Mouse (Mus musculus) kidney, postnatal 25 days (tissue): Measurements from ENCODE around the gene Abtb2.
"Not testable (repeated sequence)": the region's sequence is repeated elsewhere in the genome, so short reads cannot be mapped to it uniquely, and the experiment has no call there.

Source experiments
- DNase-seq, 2 experiments: peaks; one replicate each; pipeline ENCODE4 v3.0.0; 2021; ENCODE audit warnings: mixed read lengths in 2 of 2

The Abtb2 gene

GRCm38 (mm10) chr2:103565732-103566422 lies at the start of gene Abtb2:
TSS of gene Abtb2 (plus strand) at chr2:103566310.
- DNase-seq = peak; percentile 96 to 97

- DNase-seq = no peak
Measured at GRCm38 (mm10) chr2:103516472-103516871, 49.6 kb upstream of the Abtb2 start.

GRCm38 (mm10) chr2:103525596-103525995 lies 40.5 kb upstream of the Abtb2 start:
- no peak for DNase-seq

- peak; percentile 85 to 92 for DNase-seq
Measured at GRCm38 (mm10) chr2:103547132-103547531, 19.0 kb upstream of the Abtb2 start.

GRCm38 (mm10) chr2:103550301-103550700 lies 15.8 kb upstream of the Abtb2 start:
- DNase-seq = not testable (repeated sequence)

GRCm38 (mm10) chr2:103554041-103554440 lies 12.1 kb upstream of the Abtb2 start:
- DNase-seq = no peak

GRCm38 (mm10) chr2:103556125-103556877 lies 9.8 kb upstream of the Abtb2 start:
- DNase-seq = peak; percentile 58 to 70

GRCm38 (mm10) chr2:103560955-103561354 lies 5.2 kb upstream of the Abtb2 start:
- no peak for DNase-seq

GRCm38 (mm10) chr2:103564427-103565023 lies 1.6 kb upstream of the Abtb2 start:
- DNase-seq = no peak

- peak; percentile 26 to 54 for DNase-seq
Measured at GRCm38 (mm10) chr2:103565171-103565591, 929 bp upstream of the Abtb2 start.

GRCm38 (mm10) chr2:103566423-103566712 lies 258 bp downstream of the Abtb2 start:
- no peak for DNase-seq

GRCm38 (mm10) chr2:103566713-103567521 lies 807 bp downstream of the Abtb2 start:
- DNase-seq = peak; percentile 72 to 85

- peak in 1 of 2 experiments; percentile 42 for DNase-seq
Measured at GRCm38 (mm10) chr2:103568161-103568560, 2.1 kb downstream of the Abtb2 start.

- DNase-seq = no peak
Measured at GRCm38 (mm10) chr2:103569716-103570115, 3.6 kb downstream of the Abtb2 start.

- DNase-seq = peak; percentile 29 to 56
Measured at GRCm38 (mm10) chr2:103572354-103572753, 6.2 kb downstream of the Abtb2 start.

- DNase-seq = no peak
Measured at GRCm38 (mm10) chr2:103576371-103576770, 10.3 kb downstream of the Abtb2 start.

GRCm38 (mm10) chr2:103577752-103578662 lies 11.9 kb downstream of the Abtb2 start:
- DNase-seq = no peak

- no peak for DNase-seq
Measured at GRCm38 (mm10) chr2:103578663-103579213, 12.6 kb downstream of the Abtb2 start.

- DNase-seq = no peak
Measured at GRCm38 (mm10) chr2:103580756-103581155, 14.6 kb downstream of the Abtb2 start.

- no peak for DNase-seq
Measured at GRCm38 (mm10) chr2:103581369-103581897, 15.3 kb downstream of the Abtb2 start.

- DNase-seq = no peak
Measured at GRCm38 (mm10) chr2:103583316-103583715, 17.2 kb downstream of the Abtb2 start.
